Mouse (Mus musculus): ENCODE measurements around the gene Eif4g1. TPM values are rescaled to one million over a fixed set of nuclear protein-coding genes. Genes with fewer than 3 reads are reported as not detected.

Gene Eif4g1
- polyA plus RNA-seq, 1 experiment from 2014 or later: 70.9 TPM

DNA sequence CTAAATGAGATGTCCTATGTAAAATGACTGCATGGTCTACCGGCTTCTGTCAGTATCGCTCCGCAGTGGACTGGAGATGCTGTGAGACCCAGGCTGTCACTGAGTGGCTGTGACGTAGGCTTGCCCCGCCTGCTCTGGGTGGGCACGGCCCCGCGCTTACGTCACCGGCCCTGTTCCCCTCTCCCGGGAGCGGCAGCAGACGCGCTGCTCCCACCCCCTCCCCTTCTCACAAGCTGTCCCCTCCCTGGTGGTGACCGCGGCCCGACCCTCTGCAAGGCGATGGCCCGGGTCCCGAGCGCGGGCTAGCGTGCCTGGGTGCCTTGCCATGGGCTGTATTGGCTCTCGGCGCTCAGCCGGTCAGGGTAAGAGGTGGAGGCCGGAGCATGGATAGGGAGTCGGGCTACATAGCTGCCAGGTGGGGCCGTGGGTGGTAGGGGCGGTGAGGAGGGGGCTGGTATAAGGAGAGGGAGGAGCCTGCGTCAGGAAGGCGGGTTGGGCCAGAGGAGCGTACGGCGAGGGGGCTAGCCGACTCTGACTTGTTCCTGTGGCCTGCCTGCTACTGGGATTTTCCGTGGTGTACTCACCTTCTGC lies 25.1 kb downstream of the Eif4g1 start, which contains the start of gene Fam131a:
TSS of gene Fam131a (plus strand) at position 131 of the 591 bp plus-strand sequence.
- H3K4me3 ChIP-seq (ENCODE audit: low read depth, low read length): peak within 1 kb of the TSS; percentile 68
- H3K36me3 ChIP-seq (replicated peaks; ENCODE audit: insufficient read depth, low read length): peaks cover 39% of the 10 kb centered on the region
- H3K4me2 ChIP-seq (ENCODE audit: low read depth, low read length): peak within 1 kb of the TSS; percentile 94
- H3K27ac ChIP-seq (ENCODE audit: low read depth): peak within 1 kb of the TSS; percentile 64
- 1% methylated on average over 37 of the region's 37 CpGs for WGBS (ENCODE audit: insufficient replicate concordance)
- DNase-seq (peak; percentile 88), ATAC-seq (peak; percentile 85)
- H3K4me1 ChIP-seq (ENCODE audit: insufficient read depth): peaks cover 27% of the 10 kb centered on the region
- peak within 1 kb of the TSS; percentile 77 for H3K9ac ChIP-seq (replicated peaks)
- TF ChIP-seq EP300 (IDR thresholded peaks at IDR 0.05; ENCODE audit: low read depth) (no peak), CTCF (IDR thresholded peaks at IDR 0.05; ENCODE audit: low read depth) (no peak)
- no peaks in the 10 kb centered on the region for H3K9me3 ChIP-seq (ENCODE audit: low read length)
- peaks cover 20% of the 10 kb centered on the region for H3K27me3 ChIP-seq (ENCODE audit: insufficient read depth, low read length)

DNA sequence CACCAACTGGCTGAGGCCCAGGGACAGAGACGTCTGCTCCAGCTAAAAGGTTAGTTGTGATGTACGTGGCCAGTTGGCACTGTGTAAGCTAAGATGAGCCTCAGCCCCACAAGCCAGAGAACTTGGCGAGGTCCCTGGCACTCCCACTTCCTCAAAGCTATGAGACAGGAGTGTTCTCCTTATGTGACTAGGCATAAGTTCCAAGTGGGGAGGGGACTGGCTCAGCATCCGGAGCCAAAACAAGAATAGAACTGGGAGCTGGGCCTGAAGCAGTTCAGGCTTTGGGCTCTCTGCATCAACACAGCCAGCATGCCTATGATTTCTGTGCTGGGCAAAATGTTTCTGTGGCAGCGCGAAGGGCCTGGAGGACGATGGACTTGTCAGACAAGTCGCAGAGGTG lies 26.7 kb downstream of the Eif4g1 start:
- Histone ChIP-seq H3K4me2 (ENCODE audit: low read depth, low read length) (no peak overlapping the region), H3K36me3 (replicated peaks; ENCODE audit: insufficient read depth, low read length) (peaks cover 23% of the 10 kb centered on the region), H3K4me3 (ENCODE audit: low read depth, low read length) (no peak overlapping the region), H3K9me3 (ENCODE audit: low read length) (no peaks in the 10 kb centered on the region), H3K4me1 (ENCODE audit: insufficient read depth) (peaks cover 27% of the 10 kb centered on the region), H3K9ac (replicated peaks) (no peak overlapping the region), H3K27me3 (ENCODE audit: insufficient read depth, low read length) (peaks cover 20% of the 10 kb centered on the region), H3K27ac (ENCODE audit: low read depth) (no peak overlapping the region)
- TF ChIP-seq CTCF (IDR thresholded peaks at IDR 0.05; ENCODE audit: low read depth) (no peak), EP300 (IDR thresholded peaks at IDR 0.05; ENCODE audit: low read depth) (no peak)
- ATAC-seq (no peak), DNase-seq (no peak)
- 60% methylated on average over 8 of the region's 8 CpGs for WGBS (ENCODE audit: insufficient replicate concordance)

DNA sequence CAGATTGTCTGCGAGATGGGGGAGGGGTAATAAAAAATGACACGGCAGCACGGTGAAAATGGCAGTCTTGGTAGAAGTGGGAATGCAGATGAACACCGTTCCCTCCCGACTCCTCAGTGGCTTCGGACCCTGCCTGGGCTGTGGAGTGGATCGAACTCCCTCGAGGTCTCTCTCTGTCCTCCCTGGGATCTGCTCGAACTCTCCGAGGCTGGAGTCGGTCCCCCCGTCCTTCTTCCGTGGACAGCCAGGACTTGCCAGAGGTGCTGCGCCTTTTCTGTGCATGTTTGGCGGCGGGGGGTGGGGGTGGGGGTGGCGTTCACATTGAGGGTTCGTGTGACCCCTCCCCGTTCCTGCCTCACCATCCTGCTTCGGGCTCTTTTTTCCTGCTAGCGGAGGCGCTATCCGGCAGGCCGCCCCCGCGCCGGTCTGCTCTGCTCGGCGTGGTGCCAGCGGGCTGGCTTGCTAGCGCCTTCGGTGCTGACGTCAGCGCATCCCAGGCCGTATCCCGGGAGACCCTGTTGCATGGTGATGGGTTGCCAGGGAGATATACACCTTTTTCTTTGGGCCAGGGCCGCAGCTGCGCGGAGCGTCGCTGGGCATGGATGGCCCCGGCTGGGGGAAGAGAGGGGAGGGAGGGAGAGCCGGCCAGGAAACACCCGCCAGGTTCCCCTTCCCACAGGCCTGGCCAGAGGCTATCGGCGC lies 27.7 kb downstream of the Eif4g1 start:
- DNase-seq (peak; percentile 76), ATAC-seq (peak; percentile 45)
- H3K27me3 ChIP-seq (ENCODE audit: insufficient read depth, low read length): peaks cover 20% of the 10 kb centered on the region
- 6% methylated on average over 45 of the region's 46 CpGs for WGBS (ENCODE audit: insufficient replicate concordance)
- H3K4me1 ChIP-seq (ENCODE audit: insufficient read depth): peaks cover 27% of the 10 kb centered on the region
- H3K9ac ChIP-seq (replicated peaks): peak overlapping the region; percentile 38; the same call in 1 of the 2 replicates
- TF ChIP-seq EP300 (IDR thresholded peaks at IDR 0.05; ENCODE audit: low read depth) (no peak), CTCF (IDR thresholded peaks at IDR 0.05; ENCODE audit: low read depth) (no peak)
- peaks cover 15% of the 10 kb centered on the region for H3K36me3 ChIP-seq (replicated peaks; ENCODE audit: insufficient read depth, low read length)
- H3K27ac ChIP-seq (ENCODE audit: low read depth): no peak overlapping the region
- H3K4me2 ChIP-seq (ENCODE audit: low read depth, low read length): peak overlapping the region; percentile 57
- H3K9me3 ChIP-seq (ENCODE audit: low read length): no peaks in the 10 kb centered on the region
- H3K4me3 ChIP-seq (ENCODE audit: low read depth, low read length): peak overlapping the region; percentile 29

DNA sequence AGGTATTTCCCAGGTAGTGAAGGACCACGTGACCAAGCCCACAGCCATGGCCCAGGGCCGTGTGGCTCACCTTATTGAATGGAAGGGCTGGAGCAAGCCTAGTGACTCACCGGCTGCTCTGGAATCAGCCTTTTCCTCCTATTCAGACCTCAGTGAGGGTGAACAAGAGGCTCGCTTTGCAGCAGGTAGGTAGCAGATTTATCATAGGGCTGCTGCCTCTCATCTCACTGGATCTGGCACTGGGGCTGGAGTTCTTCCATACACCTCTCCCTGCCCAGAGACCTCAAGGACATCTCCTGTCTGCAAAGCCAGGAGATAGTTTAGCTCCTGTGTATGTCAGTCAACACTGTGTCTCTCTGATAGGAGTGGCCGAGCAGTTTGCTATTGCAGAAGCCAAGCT lies 31.2 kb downstream of the Eif4g1 start:
- 77% methylated on average over 5 of the region's 5 CpGs for WGBS (ENCODE audit: insufficient replicate concordance)

DNA sequence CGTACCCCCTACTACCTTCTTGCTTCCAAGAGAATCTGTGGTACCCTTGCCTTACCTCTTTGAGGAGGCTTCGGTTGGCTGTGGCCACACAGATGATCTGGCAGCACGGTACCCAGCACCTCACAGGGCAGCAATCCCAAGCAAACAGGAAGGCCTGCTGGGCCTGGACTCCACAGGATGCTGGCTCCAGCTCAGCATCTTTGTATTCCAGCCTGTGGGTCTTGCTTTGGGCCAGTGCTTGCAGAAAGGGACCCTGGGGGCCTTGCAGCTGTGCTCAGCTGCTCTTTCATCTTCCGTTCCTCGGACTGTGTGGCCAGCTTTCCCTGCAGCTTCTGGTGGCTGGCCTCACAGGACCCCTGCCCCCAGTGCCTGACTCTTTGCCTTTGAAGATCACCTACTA lies 31.9 kb downstream of the Eif4g1 start:
- Histone ChIP-seq H3K27me3 (ENCODE audit: insufficient read depth, low read length) (peaks cover 13% of the 10 kb centered on the region), H3K9me3 (ENCODE audit: low read length) (no peaks in the 10 kb centered on the region), H3K4me2 (ENCODE audit: low read depth, low read length) (no peak overlapping the region), H3K4me3 (ENCODE audit: low read depth, low read length) (no peak overlapping the region), H3K27ac (ENCODE audit: low read depth) (no peak overlapping the region), H3K36me3 (replicated peaks; ENCODE audit: insufficient read depth, low read length) (peaks cover 5% of the 10 kb centered on the region; the same call in 1 of the 2 replicates), H3K9ac (replicated peaks) (no peak overlapping the region), H3K4me1 (ENCODE audit: insufficient read depth) (peaks cover 34% of the 10 kb centered on the region)
- DNase-seq (no peak), ATAC-seq (no peak)
- WGBS (ENCODE audit: insufficient replicate concordance): 75% methylated on average over 5 of the region's 5 CpGs
- no peak for TF ChIP-seq EP300 (IDR thresholded peaks at IDR 0.05; ENCODE audit: low read depth)
- TF ChIP-seq CTCF (IDR thresholded peaks at IDR 0.05; ENCODE audit: low read depth): no peak

More for the DNA sequence above, 31.2 kb downstream of the Eif4g1 start:
- Histone ChIP-seq H3K36me3 (replicated peaks; ENCODE audit: insufficient read depth, low read length) (peaks cover 5% of the 10 kb centered on the region; the same call in 1 of the 2 replicates), H3K4me1 (ENCODE audit: insufficient read depth) (peaks cover 39% of the 10 kb centered on the region), H3K27ac (ENCODE audit: low read depth) (no peak overlapping the region), H3K9me3 (ENCODE audit: low read length) (no peaks in the 10 kb centered on the region), H3K27me3 (ENCODE audit: insufficient read depth, low read length) (peaks cover 18% of the 10 kb centered on the region), H3K9ac (replicated peaks) (no peak overlapping the region), H3K4me2 (ENCODE audit: low read depth, low read length) (no peak overlapping the region), H3K4me3 (ENCODE audit: low read depth, low read length) (no peak overlapping the region)
- DNase-seq (no peak), ATAC-seq (no peak)
- TF ChIP-seq EP300 (IDR thresholded peaks at IDR 0.05; ENCODE audit: low read depth): no peak
- no peak for TF ChIP-seq CTCF (IDR thresholded peaks at IDR 0.05; ENCODE audit: low read depth)

DNA sequence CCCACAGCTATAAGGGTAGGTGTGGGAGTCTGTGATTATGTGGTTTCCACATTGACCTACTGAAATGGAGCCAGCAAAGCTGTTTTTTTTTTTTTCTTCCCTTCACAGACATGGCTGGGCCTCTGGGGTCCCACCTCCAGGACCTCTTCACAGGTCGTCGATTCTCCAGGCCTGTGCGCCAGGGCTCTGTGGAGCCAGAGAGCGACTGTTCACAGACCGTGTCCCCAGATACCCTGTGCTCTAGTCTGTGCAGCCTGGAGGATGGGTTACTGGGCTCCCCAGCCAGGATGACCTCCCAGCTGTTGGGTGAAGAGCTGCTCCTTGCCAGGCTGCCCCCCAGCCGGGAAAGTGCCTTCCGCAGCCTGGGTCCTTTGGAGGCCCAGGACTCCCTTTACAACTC lies 33.2 kb downstream of the Eif4g1 start:
- TF ChIP-seq EP300 (IDR thresholded peaks at IDR 0.05; ENCODE audit: low read depth) (no peak), CTCF (IDR thresholded peaks at IDR 0.05; ENCODE audit: low read depth) (no peak)
- 75% methylated on average over 7 of the region's 7 CpGs for WGBS (ENCODE audit: insufficient replicate concordance)
- no peaks in the 10 kb centered on the region for H3K9me3 ChIP-seq (ENCODE audit: low read length)
- no peak overlapping the region for H3K9ac ChIP-seq (replicated peaks)
- no peak overlapping the region for H3K27ac ChIP-seq (ENCODE audit: low read depth)
- ATAC-seq (no peak), DNase-seq (no peak)
- H3K36me3 ChIP-seq (replicated peaks; ENCODE audit: insufficient read depth, low read length): peaks cover 11% of the 10 kb centered on the region
- H3K27me3 ChIP-seq (ENCODE audit: insufficient read depth, low read length): peaks cover under 1% of the 10 kb centered on the region; the same call in 1 of the 2 replicates
- 0 out of 2 replicates have a peak overlapping the region, but pooled peaks have one; percentile 45 for H3K4me2 ChIP-seq (ENCODE audit: low read depth, low read length)
- peaks cover 23% of the 10 kb centered on the region for H3K4me1 ChIP-seq (ENCODE audit: insufficient read depth)
- H3K4me3 ChIP-seq (ENCODE audit: low read depth, low read length): no peak overlapping the region
